Mouse (Mus musculus): ENCODE results near the gene Fto. TPM values are rescaled to one million over a fixed set of nuclear protein-coding genes. Genes with fewer than 3 reads are reported as not detected.

Gene Fto
- polyA plus RNA-seq, 1 experiment, result 119 TPM

GRCm38 (mm10) chr8:91584620-91585415, 271.5 kb downstream of the Fto start:
- Histone ChIP-seq H3K4me1 (ENCODE audit: control insufficient read depth, insufficient read depth, low read length) (no peaks in the 10 kb centered on the region), H3K4me3 (ENCODE audit: insufficient read depth, low read length) (no peak overlapping the region), H3K27ac (ENCODE audit: insufficient read depth, low read length) (no peak overlapping the region)
- no peak for TF ChIP-seq POLR2A (IDR thresholded peaks at IDR 0.05; ENCODE audit: extremely low read depth, insufficient read depth, low read length)
- no peak for TF ChIP-seq CTCF (IDR thresholded peaks at IDR 0.05; ENCODE audit: extremely low read depth, insufficient read depth, low read length)

- Histone ChIP-seq H3K27ac (ENCODE audit: insufficient read depth, low read length) (no peak overlapping the region), H3K4me3 (ENCODE audit: insufficient read depth, low read length) (no peak overlapping the region), H3K4me1 (ENCODE audit: control insufficient read depth, insufficient read depth, low read length) (no peaks in the 10 kb centered on the region)
- no peak for TF ChIP-seq CTCF (IDR thresholded peaks at IDR 0.05; ENCODE audit: extremely low read depth, insufficient read depth, low read length)
- TF ChIP-seq POLR2A (IDR thresholded peaks at IDR 0.05; ENCODE audit: extremely low read depth, insufficient read depth, low read length), result no peak
These were observed 279.2 kb downstream of the Fto start for GRCm38 (mm10) chr8:91592436-91593105.

GRCm38 (mm10) chr8:91593202-91593781, 280.0 kb downstream of the Fto start:
- H3K4me3 ChIP-seq (ENCODE audit: insufficient read depth, low read length), result no peak overlapping the region
- TF ChIP-seq POLR2A (IDR thresholded peaks at IDR 0.05; ENCODE audit: extremely low read depth, insufficient read depth, low read length) (no peak), CTCF (IDR thresholded peaks at IDR 0.05; ENCODE audit: extremely low read depth, insufficient read depth, low read length) (no peak)
- no peaks in the 10 kb centered on the region for H3K4me1 ChIP-seq (ENCODE audit: control insufficient read depth, insufficient read depth, low read length)
- no peak overlapping the region for H3K27ac ChIP-seq (ENCODE audit: insufficient read depth, low read length)

GRCm38 (mm10) chr8:91599349-91599837, 286.1 kb downstream of the Fto start:
- 0 out of 2 replicates have a peak, but pooled peaks cover 1% of the 10 kb centered on the region for H3K4me1 ChIP-seq (ENCODE audit: control insufficient read depth, insufficient read depth, low read length)
- H3K4me3 ChIP-seq (ENCODE audit: insufficient read depth, low read length), result no peak overlapping the region
- no peak overlapping the region for H3K27ac ChIP-seq (ENCODE audit: insufficient read depth, low read length)
- no peak for TF ChIP-seq POLR2A (IDR thresholded peaks at IDR 0.05; ENCODE audit: extremely low read depth, insufficient read depth, low read length)
- no peak for TF ChIP-seq CTCF (IDR thresholded peaks at IDR 0.05; ENCODE audit: extremely low read depth, insufficient read depth, low read length)

DNA sequence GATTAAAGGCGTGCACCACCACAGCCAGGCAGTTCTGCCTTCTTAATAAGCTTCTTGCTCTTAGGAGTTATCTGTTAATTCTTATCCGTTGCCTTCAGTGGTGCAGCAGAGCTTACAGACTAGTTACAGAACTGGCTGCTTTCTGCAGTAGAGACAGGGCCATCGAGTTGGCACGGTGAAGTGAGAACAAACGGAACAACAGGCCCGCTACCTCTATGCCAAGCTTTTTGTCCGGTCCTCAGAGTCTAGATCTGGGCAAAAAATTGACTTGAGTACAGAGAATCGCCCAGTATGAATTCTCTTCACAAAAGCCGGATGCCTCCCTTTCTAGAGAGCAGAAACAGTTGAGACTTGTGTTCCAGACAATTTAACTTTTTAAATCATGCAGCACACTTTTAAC, 290.4 kb downstream of the Fto start:
- no peak overlapping the region for H3K27ac ChIP-seq (ENCODE audit: insufficient read depth, low read length)
- H3K4me1 ChIP-seq (ENCODE audit: control insufficient read depth, insufficient read depth, low read length), result 0 out of 2 replicates have a peak, but pooled peaks cover 1% of the 10 kb centered on the region
- no peak for TF ChIP-seq CTCF (IDR thresholded peaks at IDR 0.05; ENCODE audit: extremely low read depth, insufficient read depth, low read length)
- TF ChIP-seq POLR2A (IDR thresholded peaks at IDR 0.05; ENCODE audit: extremely low read depth, insufficient read depth, low read length), result no peak
- H3K4me3 ChIP-seq (ENCODE audit: insufficient read depth, low read length), result no peak overlapping the region

GRCm38 (mm10) chr8:91605901-91606300, 292.6 kb downstream of the Fto start:
- Histone ChIP-seq H3K27ac (ENCODE audit: insufficient read depth, low read length) (no peak overlapping the region), H3K4me3 (ENCODE audit: insufficient read depth, low read length) (no peak overlapping the region), H3K4me1 (ENCODE audit: control insufficient read depth, insufficient read depth, low read length) (0 out of 2 replicates have a peak, but pooled peaks cover 1% of the 10 kb centered on the region)
- TF ChIP-seq CTCF (IDR thresholded peaks at IDR 0.05; ENCODE audit: extremely low read depth, insufficient read depth, low read length) (no peak), POLR2A (IDR thresholded peaks at IDR 0.05; ENCODE audit: extremely low read depth, insufficient read depth, low read length) (no peak)

DNA sequence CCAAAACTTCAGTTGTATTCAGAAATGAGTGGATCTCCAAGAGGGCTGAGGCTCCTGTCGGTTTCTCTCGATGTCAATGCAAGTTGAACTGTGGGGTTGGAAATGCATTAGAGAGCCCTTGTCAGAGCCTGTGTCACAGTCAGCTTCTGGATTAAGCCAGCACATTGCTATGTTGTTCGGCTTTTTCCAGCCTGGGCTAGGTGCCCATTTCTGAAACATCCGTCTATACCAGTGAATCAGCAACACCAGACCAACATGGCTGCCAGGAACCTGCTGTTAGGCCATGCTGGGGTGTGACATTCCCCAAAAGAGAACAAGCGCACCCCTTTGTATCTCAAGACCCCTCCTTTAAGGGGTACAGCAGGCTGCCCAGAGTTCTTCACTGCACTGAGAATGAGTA, 293.8 kb downstream of the Fto start:
- Histone ChIP-seq H3K4me3 (ENCODE audit: insufficient read depth, low read length) (no peak overlapping the region), H3K4me1 (ENCODE audit: control insufficient read depth, insufficient read depth, low read length) (0 out of 2 replicates have a peak, but pooled peaks cover 1% of the 10 kb centered on the region), H3K27ac (ENCODE audit: insufficient read depth, low read length) (no peak overlapping the region)
- TF ChIP-seq CTCF (IDR thresholded peaks at IDR 0.05; ENCODE audit: extremely low read depth, insufficient read depth, low read length) (no peak), POLR2A (IDR thresholded peaks at IDR 0.05; ENCODE audit: extremely low read depth, insufficient read depth, low read length) (no peak)

DNA sequence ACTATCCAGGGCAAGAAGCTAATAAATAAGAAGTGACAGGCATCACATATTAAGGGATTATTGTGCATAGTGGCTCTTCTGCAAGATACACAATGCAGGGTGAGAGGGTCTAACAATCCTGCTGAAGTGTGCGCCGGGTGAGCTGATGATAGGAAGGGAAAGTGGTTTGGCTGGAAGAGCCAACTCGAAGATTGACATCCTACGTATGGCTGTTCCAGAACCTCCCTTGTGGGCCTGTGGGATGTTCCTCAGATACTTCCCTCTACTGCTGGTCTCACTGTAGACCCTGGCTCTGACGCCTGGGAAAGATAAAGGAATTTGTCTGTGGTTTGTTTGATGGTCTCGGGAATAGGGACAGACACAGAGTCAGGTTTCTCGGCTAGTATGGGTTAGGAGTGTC, 297.9 kb downstream of the Fto start:
- Histone ChIP-seq H3K27ac (ENCODE audit: insufficient read depth, low read length) (no peak overlapping the region), H3K4me1 (ENCODE audit: control insufficient read depth, insufficient read depth, low read length) (no peaks in the 10 kb centered on the region; the same call in 1 of the 2 replicates), H3K4me3 (ENCODE audit: insufficient read depth, low read length) (no peak overlapping the region)
- TF ChIP-seq POLR2A (IDR thresholded peaks at IDR 0.05; ENCODE audit: extremely low read depth, insufficient read depth, low read length) (no peak), CTCF (IDR thresholded peaks at IDR 0.05; ENCODE audit: extremely low read depth, insufficient read depth, low read length) (no peak)

- Histone ChIP-seq H3K4me1 (ENCODE audit: control insufficient read depth, insufficient read depth, low read length) (no peaks in the 10 kb centered on the region; the same call in 1 of the 2 replicates), H3K27ac (ENCODE audit: insufficient read depth, low read length) (no peak overlapping the region), H3K4me3 (ENCODE audit: insufficient read depth, low read length) (no peak overlapping the region)
- no peak for TF ChIP-seq POLR2A (IDR thresholded peaks at IDR 0.05; ENCODE audit: extremely low read depth, insufficient read depth, low read length)
- no peak for TF ChIP-seq CTCF (IDR thresholded peaks at IDR 0.05; ENCODE audit: extremely low read depth, insufficient read depth, low read length)
These were observed 298.5 kb downstream of the Fto start for GRCm38 (mm10) chr8:91611723-91612362.
